Mouse (Mus musculus) gastrocnemius, adult 2 months (tissue): ENCODE data around the gene Arl6ip1. TPM values are rescaled to one million over a fixed set of nuclear protein-coding genes. Genes with fewer than 3 reads are reported as not detected.
"Not testable (repeated sequence)": the region's sequence is repeated elsewhere in the genome, so short reads cannot be mapped to it uniquely, and the experiment has no call there.

Experiments used
- DNase-seq: peaks from one replicate; pipeline ENCODE4 v3.0.0; 2022
- H3K27ac ChIP-seq: fragments of 200-600 bp; 2 replicates; pipeline ENCODE4 v1.8.1; 2022; ENCODE audit warnings: mild to moderate bottlenecking
- H3K4me3 ChIP-seq: fragments of 200-600 bp; 2 replicates; pipeline ENCODE4 v1.8.1; 2022; ENCODE audit warnings: mild to moderate bottlenecking, moderate library complexity
- CTCF ChIP-seq: fragments of 200-600 bp; IDR thresholded peaks from 2 replicates; pipeline ENCODE4 v1.8.1; 2022; ENCODE audit warnings: antibody characterized with exemption, mild to moderate bottlenecking, moderate library complexity
- intact Hi-C: fragments of 180-260 bp; cut with DNase I; formaldehyde crosslinking; loops from one replicate; pipeline ENCODE4 v1.15.1; 2025
- long read RNA-seq, 2 experiments: library from polyadenylated mRNA; stranded (forward); transcript quantifications; one replicate each; pipeline ENCODE4 v2.0.0; 2021
- total RNA-seq, 2 experiments: library from RNA; stranded (reverse); gene quantifications; 2 replicates each; pipeline ENCODE4 v1.2.3; 2021

Arl6ip1 gene
- total RNA-seq: 10 to 100 TPM in 1 of 2 experiments, 1 to 10 TPM in 1; 7.9 to 11.2 TPM
- long read RNA-seq, experiment 1, transcript Arl6ip1-201 (6 exons, 2,171 nt): major isoform, 15 of 16 reads
- long read RNA-seq, experiment 1, partial matches to known transcripts: 1 of 16 reads
- long read RNA-seq, experiment 1, other reads (novel, unspliced or antisense): 0 of 16 reads
- long read RNA-seq, experiment 2, transcript Arl6ip1-201 (6 exons, 2,171 nt): major isoform, 18 of 18 reads
- long read RNA-seq, experiment 2, partial matches to known transcripts: 0 of 18 reads
- long read RNA-seq, experiment 2, other reads (novel, unspliced or antisense): 0 of 18 reads

- Histone ChIP-seq H3K27ac (peak within 1 kb of the TSS; percentile 91), H3K4me3 (peak within 1 kb of the TSS; percentile 84)
- intact Hi-C loops: loop anchor here (10.0 kb wide), 2 partner anchors 165 to 585 kb away; partner anchors contain the start of gene Ccp110
- DNase-seq: peak; percentile 98
- TF ChIP-seq CTCF: no peak; the same call in 1 of the 2 replicates
Observed at GRCm38 (mm10) chr7:118129430-118130041, at the start of gene Arl6ip1. Gene Arl6ip1, minus strand, starts transcription at chr7:118129662.

DNA sequence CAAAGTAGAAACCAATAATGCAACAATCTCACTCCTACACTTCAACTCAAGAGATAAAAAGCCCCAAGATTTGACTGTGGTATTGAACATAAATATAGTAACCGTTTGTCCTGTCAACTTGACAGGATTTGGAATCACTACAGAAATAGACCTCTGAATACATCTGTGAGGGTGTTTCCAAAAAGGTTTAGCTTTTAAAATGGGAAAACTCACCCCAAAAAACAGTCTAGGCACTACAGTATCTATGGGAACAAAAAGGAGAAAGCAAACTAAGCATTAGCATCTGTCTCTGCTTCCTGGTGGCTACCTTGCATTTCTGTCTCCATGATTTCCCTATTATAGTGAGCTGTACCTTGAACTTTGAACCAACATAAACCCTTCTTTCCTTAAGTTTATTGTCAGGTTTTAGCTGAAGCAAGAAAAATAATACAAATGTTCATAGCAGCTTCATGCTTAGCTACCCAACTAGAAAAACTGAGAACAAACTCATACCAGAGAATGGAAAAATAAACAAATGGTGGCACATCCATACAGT lies 46.4 kb upstream of the Arl6ip1 start:
- Histone ChIP-seq H3K27ac (no peak overlapping the region), H3K4me3 (no peak overlapping the region)
- TF ChIP-seq CTCF: no peak
- DNase-seq: no peak
- intact Hi-C loops: no loop called here

- DNase-seq, H3K27ac ChIP-seq, H3K4me3 ChIP-seq, intact Hi-C loops: not testable (repeated sequence)
Observed at GRCm38 (mm10) chr7:118170125-118170524, 40.7 kb upstream of the Arl6ip1 start.

DNA sequence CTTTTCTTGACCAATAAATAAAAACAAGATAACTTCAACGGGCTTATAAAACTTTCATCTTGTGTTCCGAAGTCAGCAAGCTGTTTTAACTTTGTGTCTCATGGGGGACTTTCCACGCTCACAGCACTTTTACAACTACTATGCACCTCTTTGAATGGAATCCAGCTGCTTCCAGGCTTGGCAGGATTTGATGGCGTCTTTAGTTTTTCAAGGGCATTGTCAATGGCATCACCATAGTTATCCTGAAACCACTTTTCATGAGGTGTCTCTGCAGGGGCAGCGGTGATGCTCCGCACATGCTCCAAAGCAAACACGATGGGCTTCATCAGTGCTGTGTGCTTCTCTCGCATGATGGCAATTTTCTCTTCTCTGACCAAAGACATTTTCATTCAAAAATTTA lies 33.5 kb upstream of the Arl6ip1 start:
- intact Hi-C loops: no loop called here
- no peak overlapping the region for H3K27ac ChIP-seq
- no peak overlapping the region for H3K4me3 ChIP-seq
- no peak for DNase-seq
- no peak for TF ChIP-seq CTCF

GRCm38 (mm10) chr7:118160121-118160520 lies 30.7 kb upstream of the Arl6ip1 start:
- Histone ChIP-seq H3K4me3 (no peak overlapping the region), H3K27ac (no peak overlapping the region)
- intact Hi-C loops: no loop called here
- TF ChIP-seq CTCF: no peak
- DNase-seq: no peak

DNA sequence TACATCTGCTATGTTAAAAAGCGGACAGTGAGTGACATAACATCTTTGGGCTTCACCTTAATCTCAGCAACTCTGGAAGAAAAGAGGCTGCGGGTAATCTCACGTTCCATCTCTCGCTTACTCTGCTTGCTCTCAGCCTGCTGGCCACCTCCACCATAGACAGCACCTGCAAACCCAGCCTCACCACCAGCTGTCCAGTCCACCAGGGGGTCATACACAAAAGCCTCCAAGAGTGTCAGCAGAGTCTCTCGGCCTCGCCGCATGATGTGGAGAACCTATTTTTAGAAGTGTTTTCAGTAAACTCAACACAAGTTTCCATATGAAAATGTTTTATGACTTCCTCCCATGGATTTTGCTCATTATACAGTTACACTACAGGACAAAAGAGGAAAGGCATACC lies 27.0 kb upstream of the Arl6ip1 start:
- Histone ChIP-seq H3K4me3 (no peak overlapping the region), H3K27ac (no peak overlapping the region)
- intact Hi-C loops: loop anchor here (5.0 kb wide), 1 partner anchor 36 kb away; no protein-coding TSS in a partner anchor
- no peak for TF ChIP-seq CTCF
- no peak for DNase-seq

DNA sequence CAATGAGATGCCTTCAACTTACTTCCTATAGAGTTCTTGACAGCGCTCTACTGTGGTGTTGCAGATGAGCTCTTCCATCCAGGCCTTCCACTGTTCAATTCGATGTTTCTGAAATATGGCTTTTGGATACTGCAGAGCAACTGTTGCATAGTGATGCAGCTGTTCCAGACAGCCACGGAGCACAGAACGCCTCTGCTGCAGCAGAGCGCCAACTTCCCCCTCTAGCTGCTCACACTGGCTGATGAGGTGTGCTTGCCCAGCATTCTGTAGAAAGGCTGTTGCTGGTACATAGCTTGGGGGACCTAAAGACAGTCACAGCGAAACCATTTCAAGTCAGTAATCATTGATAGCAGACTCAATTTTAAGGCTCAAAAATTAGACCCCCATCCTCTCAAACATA lies 24.7 kb upstream of the Arl6ip1 start:
- no peak for TF ChIP-seq CTCF
- DNase-seq: no peak
- intact Hi-C loops: no loop called here
- Histone ChIP-seq H3K27ac (no peak overlapping the region), H3K4me3 (no peak overlapping the region)

- Histone ChIP-seq H3K27ac (no peak overlapping the region), H3K4me3 (no peak overlapping the region)
- TF ChIP-seq CTCF: no peak
- no peak for DNase-seq
- intact Hi-C loops: no loop called here
Observed at GRCm38 (mm10) chr7:118143602-118144001, 14.1 kb upstream of the Arl6ip1 start.

DNA sequence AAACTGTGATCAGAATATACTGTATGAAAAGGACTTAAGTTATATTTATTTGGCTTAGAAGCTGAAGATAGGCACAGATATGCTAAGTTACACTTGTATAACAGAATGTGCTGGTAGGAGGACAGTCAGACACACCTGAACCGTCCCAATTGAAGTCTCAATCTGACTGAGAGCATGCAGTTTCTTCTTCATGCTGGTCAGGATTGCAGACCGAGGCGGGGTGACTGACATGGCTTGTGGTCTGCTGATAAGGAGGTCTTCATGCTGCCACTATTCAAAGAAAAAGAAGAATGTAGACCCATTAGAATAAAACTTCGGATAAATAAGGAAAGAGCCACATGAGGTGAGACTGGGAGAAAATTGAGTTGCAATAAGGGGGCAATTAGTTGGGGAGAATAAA lies 13.7 kb upstream of the Arl6ip1 start:
- no peak for DNase-seq
- Histone ChIP-seq H3K27ac (no peak overlapping the region), H3K4me3 (no peak overlapping the region)
- intact Hi-C loops: no loop called here
- TF ChIP-seq CTCF: no peak

DNA sequence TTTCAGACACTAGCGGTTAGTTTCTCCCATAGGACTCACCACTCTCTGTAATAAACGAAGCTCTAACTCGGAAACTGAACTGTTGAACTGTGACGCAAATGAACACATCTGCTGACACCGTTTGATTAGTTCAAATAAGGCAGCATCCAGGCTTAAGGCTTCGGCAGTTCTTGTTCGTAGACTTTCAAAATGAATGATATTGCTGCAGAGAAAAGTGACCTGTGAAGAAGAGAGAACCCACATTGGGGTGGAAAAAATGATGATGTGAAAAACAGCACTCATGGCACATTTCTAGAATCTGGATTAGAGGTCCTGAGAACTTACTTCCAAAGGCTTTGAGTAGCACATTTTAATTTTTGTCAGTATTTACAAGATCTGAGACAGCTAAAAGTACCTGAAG lies 11.8 kb upstream of the Arl6ip1 start:
- Histone ChIP-seq H3K27ac (no peak overlapping the region), H3K4me3 (no peak overlapping the region)
- intact Hi-C loops: no loop called here
- DNase-seq: no peak
- TF ChIP-seq CTCF: no peak

DNA sequence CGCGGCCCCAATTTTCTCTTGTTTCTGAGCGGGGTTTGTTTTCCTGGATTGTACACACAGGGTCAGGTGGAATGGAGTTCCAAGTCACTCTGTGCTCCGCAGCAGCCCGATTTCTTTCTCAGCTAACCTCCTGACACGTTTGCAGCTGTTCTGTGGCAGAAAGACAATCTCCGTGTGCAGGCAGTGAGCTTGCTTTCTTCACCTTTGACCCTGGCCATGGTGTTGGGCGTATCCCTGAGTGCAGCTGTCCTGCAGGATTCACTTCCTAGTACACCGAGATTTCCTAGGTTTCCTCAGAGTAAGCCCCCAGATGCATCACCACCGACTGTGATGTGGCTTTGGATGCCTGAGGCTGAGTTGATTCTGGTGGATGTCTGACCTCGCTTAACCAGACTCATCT lies 5.7 kb upstream of the Arl6ip1 start:
- no peak overlapping the region for H3K27ac ChIP-seq
- intact Hi-C loops: loop anchor here (10.0 kb wide), 1 partner anchor 160 kb away; no protein-coding TSS in a partner anchor
- no peak for TF ChIP-seq CTCF
- H3K4me3 ChIP-seq: no peak overlapping the region
- no peak for DNase-seq

GRCm38 (mm10) chr7:118128925-118129429 lies 485 bp downstream of the Arl6ip1 start:
- peak; percentile 16; the same call in 1 of the 2 replicates for TF ChIP-seq CTCF
- Histone ChIP-seq H3K27ac (peak overlapping the region; percentile 91), H3K4me3 (peak overlapping the region; percentile 84)
- DNase-seq: no peak
- intact Hi-C loops: loop anchor here (10.0 kb wide), 1 partner anchor 586 kb away; the partner anchor contains the start of gene Ccp110
